Mouse (Mus musculus) brain, embryonic 14.5 days (tissue): ENCODE data around the gene Gm17545. TPM values are rescaled to one million over a fixed set of nuclear protein-coding genes. Genes with fewer than 3 reads are reported as not detected.
A peak's percentile ranks its signal among the peaks of the same experiment; 100 is the strongest.

Experiments used
- DNase-seq: peaks from one replicate; pipeline ENCODE4 v3.0.0-alpha.2; 2011; ENCODE audit warnings: low read depth
- CTCF ChIP-seq: fragments of 200-500 bp; IDR thresholded peaks from 2 replicates; pipeline ENCODE4 v1.5.1; 2012; ENCODE audit warnings: inconsistent platforms, mild to moderate bottlenecking, moderate library complexity, borderline replicate concordance; ENCODE audit not compliant: insufficient read depth, insufficient read length; ENCODE audit errors: extremely low read depth
- POLR2A ChIP-seq: fragments of 200-500 bp; IDR thresholded peaks from 2 replicates; pipeline ENCODE4 v1.6.1; 2012; ENCODE audit warnings: mild to moderate bottlenecking, inconsistent platforms, borderline replicate concordance; ENCODE audit not compliant: poor library complexity, insufficient read depth, insufficient read length, severe bottlenecking; ENCODE audit errors: extremely low read depth
- polyA plus RNA-seq: library from polyadenylated mRNA; depleted of rRNA; stranded (reverse); fragments of >200 nt; gene quantifications from 2 replicates; pipeline ENCODE4 v1.2.3, GENCODE M21; 2012

Gm17545 gene
- polyA plus RNA-seq, 1 experiment: not detected

DNA sequence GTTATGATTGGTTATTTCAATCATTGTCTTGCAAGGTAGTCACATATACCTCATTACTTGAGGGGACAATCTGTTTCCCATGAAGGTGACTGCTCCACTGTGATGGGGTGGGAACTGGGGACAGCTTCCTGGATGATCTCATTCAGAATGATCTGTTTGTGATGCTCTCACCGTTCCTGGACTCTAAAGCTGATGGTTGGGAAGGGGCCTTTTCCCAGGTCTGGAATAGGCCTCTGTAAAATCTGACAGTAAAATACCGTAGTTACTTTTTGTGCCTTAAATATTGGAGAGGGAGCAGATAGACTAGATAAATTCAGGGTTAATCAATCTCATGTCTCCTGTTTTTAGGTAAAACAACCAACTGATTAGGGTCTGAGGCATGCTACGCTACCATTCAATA lies 15.6 kb downstream of the Gm17545 start, which contains the start of gene Rp9:
TSS of gene Rp9 (minus strand) at position 101 of the 400 bp plus-strand sequence.
- no peak for DNase-seq
- TF ChIP-seq CTCF (no peak), POLR2A (no peak)

- TF ChIP-seq POLR2A (peak; percentile 39; the same call in 1 of the 2 replicates), CTCF (no peak)
- peak; percentile 99 for DNase-seq
Observed at GRCm38 (mm10) chr9:22475424-22475868, 21.4 kb downstream of the Gm17545 start, which contains the start of gene Bbs9. Bbs9 (plus strand) TSS chr9:22475715.

GRCm38 (mm10) chr9:22476265-22476664 lies 22.2 kb downstream of the Gm17545 start:
- peak; percentile 55 for DNase-seq

DNA sequence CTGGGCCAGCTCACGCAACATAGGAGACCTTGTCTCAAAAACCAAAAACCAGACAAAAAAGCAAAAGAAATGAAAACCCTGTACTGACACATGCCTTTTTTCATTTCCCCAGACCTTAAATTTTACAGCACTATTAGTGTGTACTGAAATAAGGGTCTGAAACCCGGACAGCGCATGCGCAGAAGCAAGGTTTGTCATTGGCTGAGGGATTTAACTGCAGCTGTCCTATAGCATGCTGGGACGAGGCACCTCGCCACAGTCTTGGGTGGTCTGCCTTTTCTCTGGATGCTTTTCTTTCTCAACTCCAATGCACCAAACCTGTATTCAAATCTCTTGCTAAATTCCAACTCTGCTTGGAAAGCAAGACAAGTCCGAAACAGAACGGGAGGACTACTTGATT lies 24.9 kb downstream of the Gm17545 start:
- no peak for DNase-seq
- no peak for TF ChIP-seq POLR2A
- no peak for TF ChIP-seq CTCF

More at GRCm38 (mm10) chr9:22476265-22476664, 22.2 kb downstream of the Gm17545 start:
- TF ChIP-seq POLR2A: no peak
- no peak for TF ChIP-seq CTCF

DNA sequence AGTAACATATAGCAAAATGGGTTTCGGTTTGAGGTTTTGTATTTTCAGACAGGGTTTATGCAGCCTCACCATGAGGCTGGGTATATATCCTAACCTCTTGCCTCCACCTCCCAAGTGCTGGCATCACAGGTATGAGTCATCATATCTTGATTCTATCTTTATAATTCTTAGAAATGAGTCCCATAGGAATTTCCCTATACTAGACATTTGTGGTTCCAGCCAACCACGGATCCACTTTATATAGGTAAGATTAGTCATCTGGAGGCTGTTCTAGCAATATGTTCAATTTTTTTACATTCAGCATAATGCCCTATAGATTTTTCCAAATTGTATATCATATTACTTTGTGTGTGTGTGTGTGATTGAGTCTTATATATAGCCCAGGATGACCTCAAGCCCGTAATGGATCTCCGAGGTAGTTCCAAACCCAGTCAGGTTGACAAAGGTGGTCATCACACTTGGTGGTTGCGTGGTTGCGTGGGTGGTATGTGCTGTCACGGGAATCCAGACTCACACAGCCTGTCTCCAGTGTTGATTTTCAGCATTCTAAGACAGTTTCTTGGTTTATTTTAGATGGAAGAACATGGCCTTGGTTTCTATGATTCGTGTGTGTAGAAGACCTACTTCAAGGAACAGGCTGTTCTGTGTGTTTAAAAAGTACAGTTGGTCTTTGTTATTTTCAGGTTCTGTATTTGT lies 29.9 kb downstream of the Gm17545 start:
- TF ChIP-seq POLR2A (no peak), CTCF (no peak)
- no peak for DNase-seq

DNA sequence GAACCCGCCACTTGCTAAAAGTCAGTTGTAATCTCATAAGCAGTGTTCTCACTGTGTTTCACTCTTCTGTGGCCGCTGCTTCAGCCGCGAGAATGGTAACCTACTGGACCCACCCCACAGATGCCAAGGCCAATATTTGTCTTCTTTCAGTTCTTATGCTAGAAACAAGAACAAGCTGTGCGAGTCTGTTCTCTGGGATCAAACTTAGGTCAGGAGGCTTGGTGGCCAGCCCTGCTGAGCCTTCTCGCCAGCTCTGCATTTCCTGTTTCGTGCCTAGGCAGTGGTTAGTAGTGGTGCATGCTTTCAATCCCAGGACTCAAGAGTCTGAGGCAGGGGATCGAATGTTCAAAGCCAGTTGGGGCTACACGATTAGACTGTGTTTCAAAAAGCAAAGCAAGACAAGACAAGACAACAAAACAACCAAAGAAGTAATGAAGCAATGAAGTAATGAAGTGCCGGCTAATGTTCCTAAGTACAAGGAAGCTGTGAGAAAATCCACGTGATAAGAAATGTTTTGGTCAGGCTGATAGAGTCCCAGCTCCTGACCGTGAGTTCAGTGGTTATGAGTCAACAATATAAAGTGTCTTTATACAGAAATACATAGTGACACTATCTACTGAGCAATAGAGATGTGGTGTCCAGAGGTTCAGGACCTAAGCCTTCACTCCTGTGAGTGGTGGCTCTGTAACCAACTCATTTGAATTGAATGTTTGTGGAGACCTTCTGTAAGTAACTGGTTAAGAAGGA lies 30.6 kb downstream of the Gm17545 start:
- no peak for DNase-seq

DNA sequence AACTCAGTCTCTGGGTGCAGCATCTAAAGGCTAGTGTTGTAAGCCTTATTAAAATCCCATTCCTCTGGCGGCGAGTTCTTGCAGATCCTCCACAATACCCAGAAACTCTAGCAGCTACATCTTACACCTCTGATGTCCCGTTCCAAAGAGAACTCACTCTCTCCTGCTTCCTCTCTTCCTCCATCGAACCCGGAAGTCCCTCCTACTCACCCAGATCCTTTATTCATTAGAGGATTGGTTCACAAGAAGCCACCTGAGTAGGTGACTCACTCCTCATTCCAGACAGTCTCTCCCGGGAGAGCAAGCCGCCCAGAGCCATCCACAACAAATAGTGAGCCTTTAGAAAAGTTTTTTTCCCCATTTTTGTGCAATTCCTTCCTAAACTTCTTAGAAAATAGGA lies 32.1 kb downstream of the Gm17545 start:
- TF ChIP-seq CTCF (no peak), POLR2A (no peak)
- DNase-seq: no peak

More for the DNA sequence above, 30.6 kb downstream of the Gm17545 start:
- TF ChIP-seq CTCF: no peak
- no peak for TF ChIP-seq POLR2A

- TF ChIP-seq POLR2A (no peak), CTCF (no peak)
Observed at GRCm38 (mm10) chr9:22488963-22489362, 34.9 kb downstream of the Gm17545 start.

DNA sequence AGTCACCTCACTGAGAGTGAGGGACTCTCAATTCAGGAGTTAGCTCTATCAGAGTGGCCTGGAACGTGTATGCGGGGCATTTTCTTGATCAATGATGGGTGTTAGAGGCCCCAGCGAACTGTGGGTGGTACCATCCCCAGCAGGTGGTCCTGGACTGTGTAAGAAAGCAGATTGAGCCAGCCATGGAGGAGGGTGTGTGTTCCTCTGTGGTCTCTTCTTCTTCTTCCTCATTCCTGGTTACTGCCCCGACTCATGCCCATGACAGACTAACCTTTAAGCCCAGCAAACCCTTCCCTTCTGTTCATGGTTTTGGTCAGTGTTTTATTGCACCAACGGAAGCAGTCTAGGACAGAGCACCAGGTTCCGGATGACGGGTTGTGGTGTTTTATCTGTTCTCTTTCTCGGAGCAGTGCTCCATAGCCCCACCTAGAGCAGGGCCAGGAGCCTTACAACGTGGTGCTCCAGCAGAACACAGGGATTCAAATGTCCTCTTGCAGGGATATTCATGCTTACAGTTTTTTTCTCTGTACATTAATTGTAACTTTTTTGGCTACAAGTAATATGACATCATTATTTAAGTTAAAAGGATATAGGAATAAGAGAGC lies 40.2 kb downstream of the Gm17545 start:
- TF ChIP-seq CTCF (no peak), POLR2A (no peak)
- no peak for DNase-seq

More at GRCm38 (mm10) chr9:22488963-22489362, 34.9 kb downstream of the Gm17545 start:
- DNase-seq: peak; percentile 17

- DNase-seq: no peak
- TF ChIP-seq POLR2A (no peak), CTCF (peak; percentile 26; the same call in 1 of the 2 replicates)
Observed at GRCm38 (mm10) chr9:22495133-22495532, 41.0 kb downstream of the Gm17545 start.
